Mouse (Mus musculus): Measurements from ENCODE around the gene Sorbs2. TPM values are rescaled to one million over a fixed set of nuclear protein-coding genes. Genes with fewer than 3 reads are reported as not detected.
A peak's percentile ranks its signal among the peaks of the same experiment; 100 is the strongest.

Gene Sorbs2
- total RNA-seq, 1 experiment from 2014 or later: 125 TPM

- DNase-seq: no peak
Measured at GRCm38 (mm10) chr8:45626406-45626805, 118.8 kb downstream of the Sorbs2 start.

DNA sequence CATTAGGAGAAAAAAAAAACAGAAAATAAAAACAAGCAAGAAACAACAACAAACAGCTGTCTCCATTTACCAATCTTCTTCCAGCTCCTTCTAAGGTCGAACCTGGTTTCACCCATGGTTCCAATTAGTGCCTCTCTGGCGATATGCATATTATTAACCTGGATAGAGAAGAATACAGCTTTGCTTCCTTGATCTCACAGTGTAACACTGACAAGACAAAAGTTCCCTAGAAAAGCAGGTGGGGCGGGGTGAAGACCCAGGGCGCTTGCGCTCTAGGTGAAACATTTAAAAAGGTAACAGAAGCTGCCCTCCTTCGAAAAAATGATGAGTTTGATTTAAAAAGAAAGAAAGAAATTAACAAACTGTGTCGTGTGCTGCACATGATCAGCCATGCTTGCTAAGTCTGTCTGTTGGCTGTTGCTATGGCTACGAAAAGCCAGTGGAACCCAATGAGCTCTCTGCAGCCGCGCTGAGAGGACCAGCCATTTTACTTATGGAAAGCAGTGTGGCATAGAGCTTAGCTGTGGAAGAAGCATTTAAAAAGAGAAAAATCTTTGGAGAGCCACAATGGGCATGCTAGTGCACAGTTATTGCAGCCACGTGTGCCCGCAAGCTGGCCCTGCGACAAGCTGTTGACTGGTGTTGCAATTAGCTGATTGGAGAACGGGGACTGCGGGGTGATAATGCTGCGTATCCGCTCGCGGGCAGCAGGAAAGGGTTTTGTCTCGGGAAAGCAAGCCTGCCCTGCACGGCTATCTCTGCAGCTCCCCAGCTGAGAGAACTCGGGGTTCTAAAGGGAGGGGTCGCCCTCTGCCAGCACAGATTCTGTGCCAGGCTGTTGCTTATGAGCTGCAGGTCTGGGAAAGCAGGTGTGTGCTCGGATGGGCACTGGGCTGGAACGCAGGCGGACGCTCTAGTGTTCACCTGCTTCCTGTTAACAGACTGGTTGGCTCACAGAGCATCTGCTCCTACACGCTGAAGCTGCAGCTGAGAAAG is 120.0 kb downstream of the Sorbs2 start:
- peak; percentile 50 for DNase-seq

- no peak for DNase-seq
Measured at GRCm38 (mm10) chr8:45628421-45629065, 121.0 kb downstream of the Sorbs2 start.

GRCm38 (mm10) chr8:45629066-45629430 is 121.5 kb downstream of the Sorbs2 start:
- DNase-seq: no peak

DNA sequence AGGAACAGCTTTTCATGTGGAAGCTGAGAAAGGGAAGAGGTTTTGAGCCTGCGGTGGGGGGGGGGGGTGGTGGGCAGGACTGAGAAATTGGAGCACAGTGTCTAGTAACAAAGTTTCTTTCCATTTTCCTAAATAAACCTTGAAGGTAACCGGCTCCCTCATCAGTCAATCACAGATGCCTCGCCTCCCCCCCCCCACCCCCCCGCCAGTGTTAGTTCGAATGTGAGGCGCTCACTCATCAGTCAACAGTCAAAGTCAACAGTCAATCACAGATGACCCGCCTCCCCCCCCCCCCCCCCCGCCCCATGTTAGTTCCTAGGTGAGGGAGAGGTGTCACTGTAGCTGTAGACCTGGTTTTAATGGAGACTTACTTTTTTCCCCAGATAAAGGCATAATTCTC is 123.4 kb downstream of the Sorbs2 start:
- no peak for DNase-seq

GRCm38 (mm10) chr8:45635155-45635554 is 127.6 kb downstream of the Sorbs2 start:
- DNase-seq: no peak

- DNase-seq: no peak
Measured at GRCm38 (mm10) chr8:45637745-45638144, 130.2 kb downstream of the Sorbs2 start.

DNA sequence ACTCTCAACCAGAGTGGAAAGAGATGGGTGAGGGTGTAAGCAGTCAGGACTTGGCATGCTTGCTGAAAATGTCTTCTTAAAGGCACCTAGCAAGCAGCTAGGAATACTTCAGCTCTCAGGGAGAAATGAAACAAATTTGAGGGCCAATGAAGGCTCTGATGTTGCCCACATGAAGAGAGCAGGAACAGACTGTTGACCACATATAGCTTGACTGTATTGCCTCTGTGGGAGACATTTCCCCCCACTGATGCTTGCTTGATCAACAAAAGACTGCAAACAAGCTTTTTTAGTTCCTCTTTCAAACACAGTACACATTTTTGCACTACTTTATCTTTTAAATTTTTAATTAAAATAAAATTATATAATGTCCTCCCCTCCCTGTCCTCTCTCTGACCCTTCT is 131.9 kb downstream of the Sorbs2 start:
- DNase-seq: no peak

DNA sequence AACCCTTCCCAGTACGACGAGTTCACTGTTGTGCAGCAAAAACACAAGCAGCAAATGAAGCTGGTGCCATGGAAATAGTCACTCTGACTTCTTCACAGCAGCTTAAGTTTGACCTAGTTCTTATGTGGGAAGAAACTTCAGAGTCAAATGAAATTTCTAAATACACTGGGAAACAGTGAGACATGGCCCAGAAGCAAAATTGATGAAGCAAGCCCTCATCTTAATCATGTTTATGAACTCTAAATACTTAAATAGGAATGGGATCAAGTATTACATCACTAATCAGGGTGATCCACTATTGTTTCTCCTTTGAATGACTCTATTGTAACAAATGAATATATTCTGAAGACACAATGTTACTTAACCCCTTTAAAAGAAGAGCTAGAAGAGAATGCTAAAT is 137.1 kb downstream of the Sorbs2 start:
- DNase-seq: no peak

- DNase-seq: no peak
Measured at GRCm38 (mm10) chr8:45649063-45649462, 141.5 kb downstream of the Sorbs2 start.

DNA sequence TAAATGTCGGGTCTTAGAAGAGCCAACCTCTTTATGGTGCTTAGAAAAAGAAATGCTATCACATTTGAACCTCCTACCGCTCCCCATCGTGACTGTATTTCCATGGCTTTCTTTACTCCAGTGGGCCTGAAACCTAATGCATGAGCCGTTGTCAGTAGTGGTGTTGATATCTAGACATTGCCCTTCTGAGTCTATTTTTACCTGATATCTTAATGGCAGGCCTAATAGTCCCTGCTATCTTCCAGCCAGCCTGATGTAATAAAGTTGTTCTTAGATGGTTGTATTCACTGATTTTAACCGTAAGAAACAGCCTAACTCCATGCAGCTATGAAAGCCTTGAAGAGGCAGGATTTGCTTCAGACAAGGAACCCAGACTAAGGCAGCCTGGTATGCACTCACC is 142.4 kb downstream of the Sorbs2 start:
- DNase-seq: no peak

DNA sequence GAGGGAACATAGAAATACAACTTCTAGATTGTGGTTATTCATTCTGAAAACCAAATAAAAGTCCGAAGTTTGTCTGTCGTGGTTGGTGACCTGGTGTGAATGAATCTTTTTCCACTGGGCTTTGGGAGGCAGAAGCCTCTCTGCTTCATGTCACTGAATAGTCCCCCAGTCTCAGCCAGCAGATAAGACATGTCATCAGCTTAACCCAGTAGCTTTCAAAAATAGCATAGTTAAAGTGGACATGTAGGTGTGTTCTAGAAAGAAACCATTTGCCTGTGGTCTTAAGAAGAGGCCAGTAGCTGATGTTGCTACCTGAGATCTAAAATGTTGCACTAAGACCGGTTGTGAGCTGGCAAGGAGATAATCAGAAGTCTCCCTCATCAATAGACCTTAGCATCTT is 150.4 kb downstream of the Sorbs2 start:
- DNase-seq: no peak

DNA sequence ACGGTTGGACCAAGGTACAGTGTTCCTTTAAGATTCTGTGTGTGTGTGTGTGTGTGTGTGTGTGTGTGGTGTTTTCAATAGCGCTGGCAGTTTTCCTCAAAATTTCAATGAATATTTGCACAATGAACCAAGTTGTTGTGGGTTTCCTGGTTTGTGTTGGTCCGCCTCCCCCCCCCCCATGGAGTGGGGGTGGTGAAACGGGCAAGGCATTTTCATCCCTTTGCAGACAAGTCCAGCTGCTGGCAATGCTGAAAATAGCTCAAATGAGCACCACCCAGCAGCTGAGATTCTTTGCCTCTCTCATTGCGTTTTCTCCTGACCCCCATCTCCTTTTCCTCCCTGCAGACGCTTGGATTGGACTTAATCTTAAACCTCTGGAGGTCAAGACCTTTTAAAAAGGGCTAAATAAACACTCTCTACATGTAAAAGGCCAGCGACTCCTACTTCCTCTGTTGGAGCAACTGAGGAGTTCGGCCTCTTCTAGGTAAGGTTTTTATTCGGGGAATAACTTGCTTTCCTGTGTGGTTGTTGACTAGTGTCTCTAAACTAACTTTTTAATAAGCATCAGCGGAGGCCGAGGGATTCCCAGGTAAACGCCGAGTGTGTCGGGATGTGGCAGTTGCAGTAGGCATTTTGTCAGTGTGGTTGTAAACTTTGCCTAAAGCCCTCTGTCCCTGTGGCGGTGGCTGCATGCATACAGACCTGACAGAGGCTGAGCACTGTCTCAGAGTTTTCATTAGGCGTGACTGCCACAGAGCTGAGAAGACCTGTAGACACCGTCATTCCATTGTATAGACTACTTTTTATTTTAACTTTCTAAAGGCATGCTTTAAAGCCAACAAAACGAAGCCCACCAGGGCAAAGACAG is 151.1 kb downstream of the Sorbs2 start:
- DNase-seq: no peak

DNA sequence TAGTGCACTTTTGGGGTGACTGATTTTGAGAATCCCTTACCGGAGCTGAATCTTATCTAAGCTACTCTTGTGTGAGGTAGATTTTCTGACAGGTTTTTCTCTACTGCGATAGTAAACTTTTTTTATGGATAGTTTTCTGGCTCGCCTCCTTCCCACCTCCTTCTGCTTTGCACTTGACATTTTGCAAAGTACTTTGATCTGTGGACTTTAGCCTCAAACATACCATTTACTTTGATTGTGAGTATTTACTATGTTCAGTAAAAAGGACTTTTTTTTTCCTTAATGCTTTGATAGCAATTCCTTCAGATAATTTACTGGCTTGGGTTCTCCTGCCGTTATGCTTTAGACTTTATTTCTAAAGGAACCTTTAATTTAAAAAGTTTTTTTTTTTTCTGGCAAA is 151.9 kb downstream of the Sorbs2 start:
- DNase-seq: no peak

- DNase-seq: no peak
Measured at GRCm38 (mm10) chr8:45660570-45660969, 153.0 kb downstream of the Sorbs2 start.

DNA sequence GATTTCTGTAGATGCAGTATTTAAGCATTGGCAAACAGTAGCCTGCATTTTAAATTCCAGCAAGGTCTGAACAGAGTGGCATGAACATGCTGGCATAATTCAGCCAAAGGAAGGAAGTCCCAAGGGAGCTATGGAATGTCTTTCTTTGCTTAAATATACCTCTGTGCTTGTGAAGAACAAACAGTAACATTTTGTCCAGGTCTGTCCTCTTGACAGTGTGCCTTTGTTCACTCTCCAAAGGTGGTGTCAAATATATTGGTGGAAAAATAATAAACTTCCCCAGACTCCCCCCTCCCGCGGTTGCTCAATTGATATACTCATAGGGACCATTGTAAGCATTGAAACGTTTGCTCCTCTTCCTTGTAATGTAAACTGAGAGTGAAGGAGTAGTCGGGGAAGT is 154.0 kb downstream of the Sorbs2 start:
- DNase-seq: no peak

DNA sequence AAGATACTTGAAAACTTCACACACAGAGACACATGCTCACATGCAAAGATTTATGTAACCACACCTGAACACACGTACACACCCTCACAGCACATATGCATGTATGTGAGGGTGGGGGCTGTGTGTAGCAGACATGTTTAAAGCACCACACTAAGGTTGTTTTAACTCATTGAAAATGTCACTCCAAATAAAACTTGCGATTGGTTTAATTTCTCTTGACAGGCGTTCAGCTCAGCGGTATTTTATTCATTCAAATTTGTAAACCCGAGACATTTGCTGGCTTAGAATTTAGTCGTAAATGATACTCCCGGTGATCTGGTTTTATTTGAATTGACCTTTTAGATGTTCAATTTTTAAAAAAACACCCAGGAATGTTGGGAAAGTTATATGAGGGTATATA is 158.6 kb downstream of the Sorbs2 start:
- DNase-seq: no peak

GRCm38 (mm10) chr8:45673149-45673548 is 165.6 kb downstream of the Sorbs2 start:
- no peak for DNase-seq

DNA sequence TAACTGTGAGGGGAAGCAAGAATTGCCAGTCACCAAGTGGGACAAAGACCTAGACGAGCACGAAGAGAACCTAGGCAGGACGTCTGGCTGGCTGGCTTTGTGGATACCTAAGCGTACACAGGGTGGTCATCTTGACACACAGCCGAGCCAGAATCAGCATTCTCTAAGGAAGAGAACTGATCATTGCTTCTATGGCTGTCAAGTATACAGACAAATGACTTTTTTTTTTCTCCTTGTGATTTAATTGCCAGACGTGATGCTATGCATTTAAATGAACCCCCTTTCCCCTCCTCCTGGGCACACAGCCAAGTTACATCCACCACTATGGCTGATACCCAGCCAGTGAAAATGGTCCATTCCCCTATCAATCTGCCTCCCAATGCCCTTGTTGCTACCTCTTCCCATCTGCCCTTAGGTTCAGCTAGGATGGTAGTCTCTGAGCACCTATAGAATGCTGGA is 168.3 kb downstream of the Sorbs2 start:
- DNase-seq: no peak

- no peak for DNase-seq
Measured at GRCm38 (mm10) chr8:45677114-45677853, 169.7 kb downstream of the Sorbs2 start.

DNA sequence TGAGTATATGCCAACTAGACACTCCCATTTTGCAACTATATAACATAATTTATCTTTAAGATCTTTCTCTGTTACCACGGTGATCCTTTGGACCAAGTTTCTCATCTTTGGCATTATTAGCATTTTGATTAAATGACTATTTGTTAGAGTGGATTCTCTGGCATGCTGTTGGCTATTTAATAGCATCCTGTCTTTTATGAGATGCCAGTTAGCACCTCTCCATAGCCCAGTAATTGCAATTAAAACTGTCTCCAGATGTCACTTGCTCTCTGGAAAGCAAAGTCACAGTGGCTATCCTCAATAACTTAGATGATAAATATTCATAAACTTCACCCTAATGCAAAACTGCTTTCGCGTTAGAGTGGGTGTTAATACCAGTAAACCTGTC is 170.3 kb downstream of the Sorbs2 start:
- no peak for DNase-seq

DNA sequence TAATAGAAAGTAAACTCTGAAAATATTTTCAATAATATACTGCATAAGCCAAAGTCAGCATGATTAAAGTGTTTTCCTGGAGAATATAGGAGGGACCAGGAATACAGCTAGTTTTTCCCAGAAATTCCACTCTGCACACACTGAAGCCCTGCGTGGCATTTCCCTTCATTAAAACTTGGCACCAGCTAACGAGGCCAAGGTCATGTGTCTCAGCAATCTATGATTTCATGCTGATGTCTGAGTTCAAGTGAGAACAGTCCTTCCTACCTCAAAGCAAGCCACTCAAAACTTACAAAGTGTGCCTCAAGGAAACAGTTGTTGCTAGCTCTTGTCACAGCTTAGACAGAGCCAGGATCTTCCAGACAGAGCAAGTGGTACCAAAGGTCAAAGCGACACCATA is 173.6 kb downstream of the Sorbs2 start:
- DNase-seq: peak; percentile 37

Measured in adrenal gland, postnatal 25 days (tissue).